Mouse (Mus musculus) heart, postnatal 0 days (tissue): Measurements from ENCODE around the gene Macrod1.

Experiments used
- CTCF ChIP-seq: IDR thresholded peaks from 2 replicates; pipeline ENCODE4 v1.5.1; 2016; ENCODE audit warnings: antibody characterized with exemption, control low read depth, low read depth
- EP300 ChIP-seq: IDR thresholded peaks from 2 replicates; pipeline ENCODE4 v1.6.1; 2016; ENCODE audit warnings: antibody characterized with exemption, low read depth

DNA sequence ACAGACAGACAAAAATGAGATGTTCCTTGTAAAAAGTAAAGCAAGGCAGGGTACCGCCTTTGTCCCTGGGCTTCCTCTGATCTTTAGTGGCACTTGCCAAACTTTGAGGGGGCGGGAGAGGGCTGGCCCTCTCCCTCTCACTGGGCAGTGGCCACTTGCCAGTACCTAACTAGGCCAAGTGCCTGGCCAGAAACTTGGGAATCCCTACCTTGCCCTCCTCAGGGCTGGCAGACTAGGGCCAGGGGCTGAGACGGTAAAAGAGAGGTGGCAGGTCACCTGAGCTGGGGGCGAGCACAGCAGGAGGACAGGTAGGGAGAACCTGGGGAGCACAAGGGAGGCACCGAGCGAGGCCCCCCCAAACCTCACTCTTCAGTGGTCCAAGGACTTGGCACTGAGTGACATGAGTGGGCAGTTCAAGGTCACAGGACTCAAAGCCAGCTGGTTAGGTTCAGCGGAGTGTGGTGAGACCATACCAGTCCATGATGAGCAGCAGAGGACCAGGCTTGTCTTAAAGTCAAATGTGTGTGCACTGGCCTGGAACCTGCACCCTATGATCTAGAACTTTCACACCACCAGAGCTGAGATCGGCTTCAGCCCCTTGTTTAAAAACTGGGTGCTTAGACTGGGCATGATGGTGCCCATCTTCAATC, 124.3 kb downstream of the Macrod1 start:
- TF ChIP-seq CTCF (no peak), EP300 (no peak)
